Mouse (Mus musculus) gastrocnemius, adult 8-10 months (tissue): ENCODE results near the gene Zfp329. TPM values are rescaled to one million over a fixed set of nuclear protein-coding genes. Genes with fewer than 3 reads are reported as not detected.

ENCODE experiments used
- total RNA-seq, 4 experiments: library from RNA; stranded (reverse); gene quantifications; 2 replicates each; pipeline ENCODE4 v1.2.4; 2022

The Zfp329 gene
- total RNA-seq, 4 experiments from 2014 or later = 2.9 to 5.8 (median 4.5) TPM

Other genes starting within 250 kb of the Zfp329 start
- gene Vmn2r53, start 210.1 kb downstream of the Zfp329 start, total RNA-seq = under 1 TPM in 1 of 4 experiments, not detected in 3; 0.02 TPM
- not detected for gene Vmn2r54, start 178.5 kb downstream of the Zfp329 start, total RNA-seq
- gene Vmn2r55, start 133.9 kb downstream of the Zfp329 start, total RNA-seq = not detected
- gene Vmn2r56, start 83.9 kb downstream of the Zfp329 start, total RNA-seq = not detected
- gene Zscan18, start 15.2 kb downstream of the Zfp329 start, total RNA-seq = 1 to 10 TPM in 2 of 4 experiments, under 1 TPM in 2; 0.46 to 1.3 (median 0.86) TPM
- gene Zfp110, start 15.9 kb upstream of the Zfp329 start, total RNA-seq = 10 to 100 TPM; 11.9 to 17.2 (median 13.9) TPM
- 1 to 10 TPM; 1.7 to 2.2 (median 2.1) TPM for gene Zfp128, start 62.3 kb upstream of the Zfp329 start, total RNA-seq
- 1 to 10 TPM; 3.2 to 3.7 (median 3.4) TPM for gene Zscan22, start 79.0 kb upstream of the Zfp329 start, total RNA-seq
- gene Rps5, start 103.4 kb upstream of the Zfp329 start, total RNA-seq = 100 to 1,000 TPM; 635 to 741 (median 657) TPM
- gene Rnf225, start 108.6 kb upstream of the Zfp329 start, total RNA-seq = under 1 TPM; 0.19 to 0.51 (median 0.42) TPM
- gene Zfp324, start 147.0 kb upstream of the Zfp329 start, total RNA-seq = 1 to 10 TPM; 1.3 to 2.7 (median 1.6) TPM
- 1 to 10 TPM; 1.1 to 2.3 (median 2.2) TPM for gene Zfp446, start 159.0 kb upstream of the Zfp329 start, total RNA-seq
- gene Slc27a5, start 179.3 kb upstream of the Zfp329 start, total RNA-seq = under 1 TPM in 1 of 4 experiments, not detected in 3; 0.16 TPM
- gene Trim28, start 180.3 kb upstream of the Zfp329 start, total RNA-seq = 10 to 100 TPM; 58.7 to 75.7 (median 62.7) TPM
- 1 to 10 TPM; 2.5 to 3.6 (median 2.8) TPM for gene Zbtb45, start 191.2 kb upstream of the Zfp329 start, total RNA-seq
- gene Chmp2a, start 215.9 kb upstream of the Zfp329 start, total RNA-seq = 100 to 1,000 TPM in 1 of 4 experiments, 10 to 100 TPM in 3; 85.5 to 101 (median 92.9) TPM
- 100 to 1,000 TPM; 139 to 166 (median 147) TPM for gene Ube2m, start 219.4 kb upstream of the Zfp329 start, total RNA-seq
- gene Mzf1, start 235.9 kb upstream of the Zfp329 start, total RNA-seq = 1 to 10 TPM in 1 of 4 experiments, under 1 TPM in 3; 0.46 to 1.2 (median 0.73) TPM